Mouse (Mus musculus) limb, embryonic 14.5 days (tissue): Measurements from ENCODE around the gene Olfr1115. TPM values are rescaled to one million over a fixed set of nuclear protein-coding genes. Genes with fewer than 3 reads are reported as not detected.
"Not testable (repeated sequence)": the region's sequence is repeated elsewhere in the genome, so short reads cannot be mapped to it uniquely, and the experiment has no call there.

ENCODE experiments used
- ATAC-seq: fragments of 200-750 bp; cut with Nextera tagmentation; 2 replicates; pipeline ENCODE4 v1.8.0; 2017; ENCODE audit warnings: low read depth, moderate number of reproducible peaks, moderate TSS enrichment; ENCODE audit not compliant: low FRiP score
- DNase-seq: peaks from one replicate; pipeline ENCODE4 v3.0.0-alpha.2; 2015; ENCODE audit warnings: low spot score
- H3K27ac ChIP-seq: fragments of 300-500 bp; sonication (generic); replicated peaks from 2 replicates; pipeline ENCODE4 v1.5.1; 2014; ENCODE audit warnings: low read depth, mild to moderate bottlenecking, low read length, moderate library complexity, mixed read lengths
- H3K27me3 ChIP-seq: fragments of 300-500 bp; sonication (generic); 2 replicates; pipeline ENCODE4 v1.6.1; 2014; ENCODE audit warnings: low read length, mixed read lengths; ENCODE audit not compliant: control insufficient read depth, insufficient read depth
- H3K36me3 ChIP-seq: fragments of 300-500 bp; sonication (generic); 2 replicates; pipeline ENCODE4 v1.6.1; 2014; ENCODE audit warnings: mild to moderate bottlenecking, low read length, moderate library complexity, mixed read lengths; ENCODE audit not compliant: control insufficient read depth, insufficient read depth
- H3K4me1 ChIP-seq: fragments of 300-500 bp; sonication (generic); 2 replicates; pipeline ENCODE4 v1.6.1; 2014; ENCODE audit warnings: antibody characterized with exemption, low read length, mixed read lengths; ENCODE audit not compliant: control insufficient read depth, insufficient read depth
- H3K4me2 ChIP-seq: fragments of 300-500 bp; sonication (generic); replicated peaks from 2 replicates; pipeline ENCODE4 v1.6.1; 2014; ENCODE audit warnings: low read depth, mild to moderate bottlenecking, low read length, moderate library complexity; ENCODE audit not compliant: severe bottlenecking
- H3K4me3 ChIP-seq: fragments of 300-500 bp; sonication (generic); replicated peaks from 2 replicates; pipeline ENCODE4 v1.5.1; 2014; ENCODE audit warnings: low read length
- H3K9ac ChIP-seq: fragments of 300-500 bp; sonication (generic); 2 replicates; pipeline ENCODE4 v1.6.1; 2014; ENCODE audit warnings: mild to moderate bottlenecking, low read depth, low read length, moderate library complexity; ENCODE audit not compliant: severe bottlenecking
- H3K9me3 ChIP-seq: fragments of 300-500 bp; sonication (generic); 2 replicates; pipeline ENCODE4 v1.6.1; 2016; ENCODE audit warnings: low read length; ENCODE audit not compliant: control insufficient read depth
- POLR2A ChIP-seq: fragments of 200-500 bp; IDR thresholded peaks from 2 replicates; pipeline ENCODE4 v1.8.0; 2012; ENCODE audit warnings: inconsistent platforms, mild to moderate bottlenecking, moderate library complexity, borderline replicate concordance; ENCODE audit not compliant: insufficient read depth, insufficient read length; ENCODE audit errors: extremely low read depth
- WGBS: fragments of 180-500 bp; shearing (Covaris S2); extraction: QIAGEN DNeasy Blood & Tissue Kit; methylation state at CpG from one replicate; pipeline ENCODE4 v1.1.7; 2014; 5-methylcytosine and 5-hydroxymethylcytosine counted together
- microRNA-seq: library from miRNA; unstranded; fragments of <30 nt; microRNA quantifications from one replicate; pipeline ENCODE4, GENCODE M21; 2016
- polyA plus RNA-seq, 2 experiments: library from polyadenylated mRNA; depleted of rRNA in 1 of 2; stranded (reverse) in 1 of 2; unstranded in 1 of 2; fragments of >200 nt; fragmentation: Nextera tagmentation in 1 of 2; extraction: Ambion mirVana in 1 of 2; gene quantifications; 2 replicates each; pipeline versions ENCODE4 v1.2.1 to v1.2.3; 2012 to 2014

Olfr1115 gene
- polyA plus RNA-seq (2012; rRNA removed), result not detected in 2 replicates
- polyA plus RNA-seq (2014; fragmentation: Nextera tagmentation; extraction: Ambion mirVana), result not detected in 2 replicates

DNA sequence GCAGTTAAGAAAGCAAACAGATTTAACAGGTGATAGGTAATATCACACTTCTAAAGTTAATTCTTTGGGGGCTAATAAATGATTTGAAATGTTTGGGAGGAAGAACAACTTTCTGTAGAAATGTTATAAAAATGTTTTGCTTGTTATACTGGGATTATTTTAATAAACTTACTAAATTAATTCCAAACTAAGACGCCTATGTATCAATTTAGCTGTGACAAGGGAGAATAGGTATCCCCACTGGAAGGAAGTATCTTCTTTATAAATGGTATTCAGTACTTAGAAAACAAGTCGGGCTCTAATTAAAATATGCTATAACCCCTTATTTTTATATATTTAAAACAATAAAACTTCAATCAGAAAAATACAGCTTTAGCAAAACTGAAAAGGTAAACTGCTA, at the start of gene Olfr1115:
Olfr1115 (plus strand) TSS at position 301 of the 400 bp plus-strand sequence.
- no peak within 1 kb of the TSS for H3K4me2 ChIP-seq
- WGBS, result 80% methylated on average over 2 of the region's 2 CpGs
- DNase-seq (no peak), ATAC-seq (no peak)
- no peak within 1 kb of the TSS for H3K9ac ChIP-seq
- H3K9me3 ChIP-seq, result no peaks in the 10 kb centered on the region
- no peak for TF ChIP-seq POLR2A
- no peaks in the 10 kb centered on the region for H3K4me1 ChIP-seq
- no peak within 1 kb of the TSS for H3K4me3 ChIP-seq
- no peaks in the 10 kb centered on the region for H3K36me3 ChIP-seq
- no peaks in the 10 kb centered on the region for H3K27me3 ChIP-seq
- no peak within 1 kb of the TSS for H3K27ac ChIP-seq

DNA sequence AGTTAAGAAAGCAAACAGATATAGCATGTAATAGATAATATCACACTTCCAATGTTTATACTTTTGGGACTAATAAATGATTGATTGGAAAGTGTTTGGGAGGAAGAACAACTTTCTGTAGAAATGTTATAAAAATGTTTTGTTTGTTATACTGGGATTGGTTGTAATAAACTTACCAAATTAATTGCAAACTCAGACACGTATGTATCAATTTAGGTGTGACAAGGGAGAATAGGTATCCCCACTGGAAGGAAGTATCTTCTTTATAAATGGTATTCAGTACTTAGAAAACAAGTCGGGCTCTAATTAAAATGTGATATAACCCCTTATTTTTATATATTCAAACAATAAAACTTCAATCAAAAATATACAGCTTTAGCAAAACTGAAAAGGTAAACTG, 39.1 kb upstream of the Olfr1115 start, which contains the start of gene Olfr1113:
Olfr1113 (plus strand) TSS at position 301 of the 400 bp plus-strand sequence.
- Histone ChIP-seq H3K27ac (no peak within 1 kb of the TSS), H3K4me2 (no peak within 1 kb of the TSS), H3K36me3 (no peaks in the 10 kb centered on the region), H3K9me3 (no peaks in the 10 kb centered on the region), H3K4me3 (no peak within 1 kb of the TSS), H3K27me3 (no peaks in the 10 kb centered on the region), H3K4me1 (no peaks in the 10 kb centered on the region), H3K9ac (no peak within 1 kb of the TSS)
- 78% methylated on average over 2 of the region's 2 CpGs for WGBS
- ATAC-seq, result no peak
- DNase-seq, result no peak
- TF ChIP-seq POLR2A, result no peak

DNA sequence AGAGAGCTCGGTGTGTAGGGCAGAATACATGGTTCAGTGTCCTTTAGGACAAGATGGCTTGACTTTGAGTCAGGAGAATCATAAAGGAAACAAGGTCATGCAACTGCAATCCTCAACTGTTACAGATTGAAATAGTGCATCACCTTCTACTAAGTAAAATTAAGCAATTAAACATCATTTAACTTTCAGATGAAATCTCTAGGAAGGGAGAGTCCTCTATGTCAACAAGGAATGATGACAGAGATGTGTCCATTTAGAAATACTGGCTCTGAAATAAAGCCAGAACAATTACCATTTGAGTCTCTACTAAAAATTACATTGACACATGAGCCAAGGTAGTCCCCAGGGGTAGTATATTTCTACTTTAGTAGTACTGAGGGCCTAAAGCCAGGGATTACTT, 19.4 kb downstream of the Olfr1115 start, which contains the start of gene Olfr1116:
Olfr1116 (plus strand) TSS at position 301 of the 400 bp plus-strand sequence.
- ATAC-seq (no peak), DNase-seq (no peak)
- no peaks in the 10 kb centered on the region for H3K9me3 ChIP-seq
- no peak for TF ChIP-seq POLR2A
- no peak within 1 kb of the TSS for H3K27ac ChIP-seq
- no peak within 1 kb of the TSS for H3K4me3 ChIP-seq
- H3K4me2 ChIP-seq, result no peak within 1 kb of the TSS
- no peak within 1 kb of the TSS for H3K9ac ChIP-seq
- no peaks in the 10 kb centered on the region for H3K36me3 ChIP-seq
- H3K4me1 ChIP-seq, result no peaks in the 10 kb centered on the region
- no peaks in the 10 kb centered on the region for H3K27me3 ChIP-seq
- WGBS, result 96% methylated on average over 1 of the region's 1 CpGs

DNA sequence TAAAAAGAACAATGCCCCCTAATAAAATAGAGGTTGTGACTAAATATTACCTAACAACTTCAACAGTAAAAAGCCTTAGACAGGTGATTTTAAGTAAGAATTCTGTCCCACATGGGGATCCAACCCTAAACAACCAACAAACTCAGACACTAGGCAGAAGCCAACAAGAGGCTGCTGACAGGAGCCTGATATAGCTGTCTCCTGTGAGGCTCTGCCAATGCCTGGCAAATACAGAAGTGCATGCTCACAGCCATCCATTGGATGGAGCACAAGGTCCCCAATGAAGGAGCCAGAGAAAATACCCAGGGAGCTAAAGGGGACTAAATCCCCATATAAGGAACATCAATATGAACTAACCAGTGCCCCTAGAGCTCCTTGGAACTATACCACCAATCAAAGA, 46.2 kb downstream of the Olfr1115 start:
- not testable (repeated sequence) for H3K9ac ChIP-seq, H3K4me2 ChIP-seq, DNase-seq, H3K4me3 ChIP-seq, H3K9me3 ChIP-seq, H3K27me3 ChIP-seq, H3K4me1 ChIP-seq, H3K27ac ChIP-seq, ATAC-seq, H3K36me3 ChIP-seq

Small RNA genes lying within 50 kb of the gene (microRNA-seq; reads per million reads assigned to microRNA genes)
- not detected for gene Gm27438

Other genes with a start within 250 kb of the Olfr1115 start
- not detected in 2 replicates for gene Olfr1102, start 249.6 kb upstream of the Olfr1115 start, polyA plus RNA-seq (2012; rRNA removed)
- gene Olfr1102, start 249.6 kb upstream of the Olfr1115 start, polyA plus RNA-seq (2014; fragmentation: Nextera tagmentation; extraction: Ambion mirVana), result not detected in 2 replicates
- not detected in 2 replicates for gene Olfr1104, start 220.9 kb upstream of the Olfr1115 start, polyA plus RNA-seq (2012; rRNA removed)
- not detected in 2 replicates for gene Olfr1104, start 220.9 kb upstream of the Olfr1115 start, polyA plus RNA-seq (2014; fragmentation: Nextera tagmentation; extraction: Ambion mirVana)
- not detected in 2 replicates for gene Olfr1105, start 211.5 kb upstream of the Olfr1115 start, polyA plus RNA-seq (2012; rRNA removed)
- gene Olfr1105, start 211.5 kb upstream of the Olfr1115 start, polyA plus RNA-seq (2014; fragmentation: Nextera tagmentation; extraction: Ambion mirVana), result not detected in 2 replicates
- not detected in 2 replicates for gene Olfr1106, start 195.7 kb upstream of the Olfr1115 start, polyA plus RNA-seq (2012; rRNA removed)
- not detected in 2 replicates for gene Olfr1106, start 195.7 kb upstream of the Olfr1115 start, polyA plus RNA-seq (2014; fragmentation: Nextera tagmentation; extraction: Ambion mirVana)
- gene Olfr1107, start 172.2 kb upstream of the Olfr1115 start, polyA plus RNA-seq (2012; rRNA removed), result not detected in 2 replicates
- gene Olfr1107, start 172.2 kb upstream of the Olfr1115 start, polyA plus RNA-seq (2014; fragmentation: Nextera tagmentation; extraction: Ambion mirVana), result not detected in 2 replicates
- gene Olfr1109, start 152.0 kb upstream of the Olfr1115 start, polyA plus RNA-seq (2012; rRNA removed), result not detected in 2 replicates
- not detected in 2 replicates for gene Olfr1109, start 152.0 kb upstream of the Olfr1115 start, polyA plus RNA-seq (2014; fragmentation: Nextera tagmentation; extraction: Ambion mirVana)
- not detected in 2 replicates for gene Olfr259, start 133.4 kb upstream of the Olfr1115 start, polyA plus RNA-seq (2012; rRNA removed)
- not detected in 2 replicates for gene Olfr259, start 133.4 kb upstream of the Olfr1115 start, polyA plus RNA-seq (2014; fragmentation: Nextera tagmentation; extraction: Ambion mirVana)
- not detected in 2 replicates for gene Olfr1110, start 107.7 kb upstream of the Olfr1115 start, polyA plus RNA-seq (2012; rRNA removed)
- not detected in 2 replicates for gene Olfr1110, start 107.7 kb upstream of the Olfr1115 start, polyA plus RNA-seq (2014; fragmentation: Nextera tagmentation; extraction: Ambion mirVana)
- not detected in 2 replicates for gene Olfr1111, start 95.4 kb upstream of the Olfr1115 start, polyA plus RNA-seq (2012; rRNA removed)
- not detected in 2 replicates for gene Olfr1111, start 95.4 kb upstream of the Olfr1115 start, polyA plus RNA-seq (2014; fragmentation: Nextera tagmentation; extraction: Ambion mirVana)
- not detected in 2 replicates for gene Olfr1112, start 60.2 kb upstream of the Olfr1115 start, polyA plus RNA-seq (2012; rRNA removed)
- not detected in 2 replicates for gene Olfr1112, start 60.2 kb upstream of the Olfr1115 start, polyA plus RNA-seq (2014; fragmentation: Nextera tagmentation; extraction: Ambion mirVana)
- gene Olfr1113, start 39.0 kb upstream of the Olfr1115 start, polyA plus RNA-seq (2012; rRNA removed), result not detected in 2 replicates
- not detected in 2 replicates for gene Olfr1113, start 39.0 kb upstream of the Olfr1115 start, polyA plus RNA-seq (2014; fragmentation: Nextera tagmentation; extraction: Ambion mirVana)
- gene Olfr1116, start 19.5 kb downstream of the Olfr1115 start, polyA plus RNA-seq (2012; rRNA removed), result not detected in 2 replicates
- gene Olfr1116, start 19.5 kb downstream of the Olfr1115 start, polyA plus RNA-seq (2014; fragmentation: Nextera tagmentation; extraction: Ambion mirVana), result not detected in 2 replicates
- not detected in 2 replicates for gene Olfr1118, start 59.6 kb downstream of the Olfr1115 start, polyA plus RNA-seq (2012; rRNA removed)
- not detected in 2 replicates for gene Olfr1118, start 59.6 kb downstream of the Olfr1115 start, polyA plus RNA-seq (2014; fragmentation: Nextera tagmentation; extraction: Ambion mirVana)
- gene Olfr1120, start 106.8 kb downstream of the Olfr1115 start, polyA plus RNA-seq (2012; rRNA removed), result not detected in 2 replicates
- not detected in 2 replicates for gene Olfr1120, start 106.8 kb downstream of the Olfr1115 start, polyA plus RNA-seq (2014; fragmentation: Nextera tagmentation; extraction: Ambion mirVana)
- not detected in 2 replicates for gene Olfr1121, start 121.9 kb downstream of the Olfr1115 start, polyA plus RNA-seq (2012; rRNA removed)
- gene Olfr1121, start 121.9 kb downstream of the Olfr1115 start, polyA plus RNA-seq (2014; fragmentation: Nextera tagmentation; extraction: Ambion mirVana), result not detected in 2 replicates
- not detected in 2 replicates for gene Olfr1122, start 137.8 kb downstream of the Olfr1115 start, polyA plus RNA-seq (2012; rRNA removed)
- gene Olfr1122, start 137.8 kb downstream of the Olfr1115 start, polyA plus RNA-seq (2014; fragmentation: Nextera tagmentation; extraction: Ambion mirVana), result not detected in 2 replicates
- gene Olfr1123, start 168.6 kb downstream of the Olfr1115 start, polyA plus RNA-seq (2012; rRNA removed), result not detected in 2 replicates
- gene Olfr1123, start 168.6 kb downstream of the Olfr1115 start, polyA plus RNA-seq (2014; fragmentation: Nextera tagmentation; extraction: Ambion mirVana), result not detected in 2 replicates
- gene Olfr1124, start 182.3 kb downstream of the Olfr1115 start, polyA plus RNA-seq (2012; rRNA removed), result not detected in 2 replicates
- not detected in 2 replicates for gene Olfr1124, start 182.3 kb downstream of the Olfr1115 start, polyA plus RNA-seq (2014; fragmentation: Nextera tagmentation; extraction: Ambion mirVana)
- not detected in 2 replicates for gene Olfr1126, start 205.9 kb downstream of the Olfr1115 start, polyA plus RNA-seq (2012; rRNA removed)
- not detected in 2 replicates for gene Olfr1126, start 205.9 kb downstream of the Olfr1115 start, polyA plus RNA-seq (2014; fragmentation: Nextera tagmentation; extraction: Ambion mirVana)
- gene Pramel7, start 249.1 kb downstream of the Olfr1115 start, polyA plus RNA-seq (2012; rRNA removed), result not detected in 2 replicates
- not detected in 2 replicates for gene Pramel7, start 249.1 kb downstream of the Olfr1115 start, polyA plus RNA-seq (2014; fragmentation: Nextera tagmentation; extraction: Ambion mirVana)